Mouse (Mus musculus) CD4-positive, CD25-positive, alpha-beta regulatory T cell, adult 2 months (primary cell): ENCODE data around the gene Gm5767.
"Not testable (repeated sequence)": the region's sequence is repeated elsewhere in the genome, so short reads cannot be mapped to it uniquely, and the experiment has no call there.

ENCODE experiments used
- DNase-seq: peaks from one replicate; pipeline ENCODE4 v3.0.0-alpha.2; 2012; ENCODE audit warnings: low read depth, low spot score

Gm5767 gene

GRCm38 (mm10) chr16:8714851-8715250, 34.3 kb downstream of the Gm5767 start:
- no peak for DNase-seq

GRCm38 (mm10) chr16:8715513-8716080, 35.0 kb downstream of the Gm5767 start:
- no peak for DNase-seq

GRCm38 (mm10) chr16:8716300-8716699, 35.7 kb downstream of the Gm5767 start:
- DNase-seq, result no peak

GRCm38 (mm10) chr16:8717744-8718143, 37.2 kb downstream of the Gm5767 start:
- peak; percentile 49 for DNase-seq

GRCm38 (mm10) chr16:8720447-8720846, 39.9 kb downstream of the Gm5767 start:
- no peak for DNase-seq

GRCm38 (mm10) chr16:8724031-8724430, 43.5 kb downstream of the Gm5767 start:
- no peak for DNase-seq

GRCm38 (mm10) chr16:8725807-8726206, 45.2 kb downstream of the Gm5767 start:
- DNase-seq, result no peak

GRCm38 (mm10) chr16:8728111-8728748, 47.7 kb downstream of the Gm5767 start:
- DNase-seq, result peak; percentile 28

GRCm38 (mm10) chr16:8731630-8732029, 51.1 kb downstream of the Gm5767 start:
- DNase-seq, result no peak

GRCm38 (mm10) chr16:8732450-8732849, 51.9 kb downstream of the Gm5767 start:
- not testable (repeated sequence) for DNase-seq
